In genomic region chr15:25674099-25674931, GRCm38 (mm10) we compare ENCODE assay signal across 12 mouse cellular contexts. TPM values are rescaled to one million over a fixed set of nuclear protein-coding genes. Genes with fewer than 3 reads are reported as not detected.
DNase-seq lines count a peak whose midpoint lies in the region; ATAC-seq and TF ChIP-seq lines count a peak whose summit lies in the region.
"Had no signal": no experiment of that assay in that cellular context is flagged by ENCODE, and none has a peak within 500 bp of the region (broad histone marks: within the 10 kb centered on the region; RNA-seq: fewer than 3 reads in every experiment).

No protein-coding gene starts in this region.

- no peaks in the 10 kb centered on the region for H3K36me3 ChIP-seq in neural tube, embryonic 12.5 days
- no peaks in the 10 kb centered on the region for H3K36me3 ChIP-seq in neural tube, embryonic 15.5 days
- H3K36me3 ChIP-seq in hindbrain, embryonic 13.5 days: no peaks in the 10 kb centered on the region
- no peaks in the 10 kb centered on the region for H3K36me3 ChIP-seq in midbrain, postnatal 0 days (ENCODE audit: insufficient read depth, low read length)

- TF ChIP-seq CTCF in midbrain, postnatal 0 days (IDR thresholded peaks at IDR 0.05): no peak

- no peaks in the 10 kb centered on the region for H3K9me3 ChIP-seq in neural tube, embryonic 12.5 days
- H3K9me3 ChIP-seq in neural tube, embryonic 15.5 days (replicated peaks): no peaks in the 10 kb centered on the region
- no peaks in the 10 kb centered on the region for H3K9me3 ChIP-seq in hindbrain, embryonic 13.5 days
- no peaks in the 10 kb centered on the region for H3K9me3 ChIP-seq in midbrain, postnatal 0 days (ENCODE audit: low read length)

- no peaks in the 10 kb centered on the region for H3K27me3 ChIP-seq in neural tube, embryonic 12.5 days (replicated peaks)
- no peaks in the 10 kb centered on the region for H3K27me3 ChIP-seq in neural tube, embryonic 15.5 days (replicated peaks)
- peaks cover 8% of the 10 kb centered on the region; the same call in 1 of the 2 replicates for H3K27me3 ChIP-seq in hindbrain, embryonic 13.5 days
- no peaks in the 10 kb centered on the region; the same call in 1 of the 2 replicates for H3K27me3 ChIP-seq in midbrain, postnatal 0 days (ENCODE audit: insufficient read depth, low read length)
- H3K27me3 ChIP-seq: CH12.LX had no signal

- no peak overlapping the region for H3K4me2 ChIP-seq in neural tube, embryonic 12.5 days (replicated peaks)
- H3K4me2 ChIP-seq in neural tube, embryonic 15.5 days: no peak overlapping the region
- no peak overlapping the region for H3K4me2 ChIP-seq in hindbrain, embryonic 13.5 days
- no peak overlapping the region for H3K4me2 ChIP-seq in midbrain, postnatal 0 days (ENCODE audit: low read depth, low read length, poor library complexity, severe bottlenecking)

- peak; percentile 90 to 95 for DNase-seq in cerebellum, postnatal 10 days
- peak; percentile 37 for DNase-seq in midbrain, postnatal 0 days (ENCODE audit: low spot score)
- no peak for DNase-seq in kidney, postnatal 36 days
- no peak for DNase-seq in kidney, postnatal 4 days
- DNase-seq in left cerebral cortex, adult 18-20 months (ENCODE audit: low spot score in 2 of 2): no peak
- DNase-seq: adrenal gland, postnatal 14 days; lung, postnatal 10 days had no signal

- 59% methylated on average over 17 of the region's 17 CpGs for WGBS in neural tube, embryonic 12.5 days
- WGBS in neural tube, embryonic 15.5 days: 56% methylated on average over 17 of the region's 17 CpGs
- 50% methylated on average over 17 of the region's 17 CpGs for WGBS in hindbrain, embryonic 13.5 days
- WGBS in midbrain, postnatal 0 days: 48% methylated on average over 17 of the region's 17 CpGs

- ATAC-seq in neural tube, embryonic 12.5 days (ENCODE audit: low FRiP score, low read depth): 0 out of 2 replicates have a peak, but pooled peaks have one; percentile 23
- no peak for ATAC-seq in neural tube, embryonic 15.5 days (ENCODE audit: low FRiP score)
- peak; percentile 26; the same call in 1 of the 2 replicates for ATAC-seq in hindbrain, embryonic 13.5 days (ENCODE audit: low FRiP score)
- ATAC-seq in midbrain, postnatal 0 days (ENCODE audit: low FRiP score): no peak

- H3K4me3 ChIP-seq in neural tube, embryonic 12.5 days: no peak overlapping the region
- H3K4me3 ChIP-seq in neural tube, embryonic 15.5 days (replicated peaks): no peak overlapping the region
- no peak overlapping the region for H3K4me3 ChIP-seq in hindbrain, embryonic 13.5 days
- no peak overlapping the region for H3K4me3 ChIP-seq in midbrain, postnatal 0 days (ENCODE audit: low read depth, low read length)
- H3K4me3 ChIP-seq: layer of hippocampus, adult 2 months had no signal

- H3K27ac ChIP-seq in neural tube, embryonic 12.5 days: no peak overlapping the region
- H3K27ac ChIP-seq in neural tube, embryonic 15.5 days (replicated peaks): no peak overlapping the region
- peak overlapping the region; percentile 66 for H3K27ac ChIP-seq in hindbrain, embryonic 13.5 days
- no peak overlapping the region for H3K27ac ChIP-seq in midbrain, postnatal 0 days (ENCODE audit: low read depth, low read length)
- H3K27ac ChIP-seq: layer of hippocampus, adult 2 months had no signal

- H3K9ac ChIP-seq in neural tube, embryonic 12.5 days: no peak overlapping the region
- no peak overlapping the region for H3K9ac ChIP-seq in neural tube, embryonic 15.5 days (replicated peaks)
- H3K9ac ChIP-seq in hindbrain, embryonic 13.5 days: no peak overlapping the region
- no peak overlapping the region for H3K9ac ChIP-seq in midbrain, postnatal 0 days (replicated peaks; ENCODE audit: low read length, poor library complexity, severe bottlenecking)

- H3K4me1 ChIP-seq in neural tube, embryonic 12.5 days: peaks cover 39% of the 10 kb centered on the region
- peaks cover 23% of the 10 kb centered on the region for H3K4me1 ChIP-seq in neural tube, embryonic 15.5 days
- peaks cover 55% of the 10 kb centered on the region for H3K4me1 ChIP-seq in hindbrain, embryonic 13.5 days (replicated peaks)
- no peaks in the 10 kb centered on the region; the same call in 1 of the 2 replicates for H3K4me1 ChIP-seq in midbrain, postnatal 0 days (ENCODE audit: insufficient read depth, low read length)

RNA-seq across cellular contexts. Expression of gene Myo10, which starts 52.0 kb away (rescaled TPM):
- 35.0 and 42.8 TPM in 2 replicates for polyA plus RNA-seq in neural tube, embryonic 12.5 days (2016; fragmentation: Nextera tagmentation; extraction: Ambion mirVana)
- polyA plus RNA-seq in neural tube, embryonic 15.5 days (2015; fragmentation: Nextera tagmentation; extraction: Ambion mirVana): 19.5 and 26.1 TPM in 2 replicates
- 26.6 and 27.8 TPM in 2 replicates for polyA plus RNA-seq in hindbrain, embryonic 13.5 days (2015; fragmentation: Nextera tagmentation; extraction: Ambion mirVana)
- total RNA-seq in midbrain, postnatal 0 days (2014; rRNA removed): 27.2 and 34.7 TPM in 2 replicates
- 28.9 and 29.3 TPM in 2 replicates for polyA plus RNA-seq in midbrain, postnatal 0 days (2015; fragmentation: Nextera tagmentation; extraction: Ambion mirVana)
- total RNA-seq in left cerebral cortex, adult 18-20 months (2021): 10 to 100 TPM; 38.6 to 41.0 TPM

Comparison
In these comparisons a context has a peak if more than half of its experiments do, and no peak if none do; other contexts are left out.
1. ATAC-seq: peak in neural tube, embryonic 12.5 days (single experiment) and hindbrain, embryonic 13.5 days (single experiment); none in neural tube, embryonic 15.5 days (single experiment) and midbrain, postnatal 0 days (single experiment).
2. DNase-seq: peak in cerebellum, postnatal 10 days (2 of 2) and midbrain, postnatal 0 days (single experiment); none in kidney, postnatal 36 days (0 of 2), kidney, postnatal 4 days (0 of 2) and left cerebral cortex, adult 18-20 months (0 of 2).